Mouse (Mus musculus) hindbrain, embryonic 14.5 days (tissue): ENCODE measurements around the gene Cntnap5a. TPM values are rescaled to one million over a fixed set of nuclear protein-coding genes. Genes with fewer than 3 reads are reported as not detected.
A peak's percentile ranks its signal among the peaks of the same experiment; 100 is the strongest.

Experiments
- ATAC-seq: fragments of 200-750 bp; cut with Nextera tagmentation; 2 replicates; pipeline ENCODE4 v1.8.0; 2017; ENCODE audit warnings: moderate number of reproducible peaks, mild to moderate bottlenecking, moderate TSS enrichment, moderate library complexity; ENCODE audit not compliant: low FRiP score
- DNase-seq: peaks from one replicate; pipeline ENCODE4 v3.0.0-alpha.2; 2015; ENCODE audit warnings: low spot score
- H3K27ac ChIP-seq: fragments of 300-500 bp; sonication (generic); 2 replicates; pipeline ENCODE4 v1.5.1; 2014; ENCODE audit warnings: mild to moderate bottlenecking, moderate library complexity
- H3K27me3 ChIP-seq: fragments of 300-500 bp; sonication (generic); 2 replicates; pipeline ENCODE4 v1.6.1; 2014; ENCODE audit warnings: mild to moderate bottlenecking, low read length, mixed read lengths; ENCODE audit not compliant: control insufficient read depth, insufficient read depth
- H3K36me3 ChIP-seq: fragments of 300-500 bp; sonication (generic); replicated peaks from 2 replicates; pipeline ENCODE4 v1.6.1; 2014; ENCODE audit not compliant: control insufficient read depth, insufficient read depth
- H3K4me1 ChIP-seq: fragments of 300-500 bp; sonication (generic); replicated peaks from 2 replicates; pipeline ENCODE4 v1.6.1; 2014; ENCODE audit warnings: antibody characterized with exemption, low read length, mixed read lengths; ENCODE audit not compliant: control insufficient read depth, insufficient read depth
- H3K4me2 ChIP-seq: fragments of 300-500 bp; sonication (generic); replicated peaks from 2 replicates; pipeline ENCODE4 v1.6.1; 2014; ENCODE audit warnings: mild to moderate bottlenecking, moderate library complexity
- H3K4me3 ChIP-seq: fragments of 300-500 bp; sonication (generic); replicated peaks from 2 replicates; pipeline ENCODE4 v1.5.1; 2014; ENCODE audit warnings: mild to moderate bottlenecking, low read length
- H3K9ac ChIP-seq: fragments of 300-500 bp; sonication (generic); 2 replicates; pipeline ENCODE4 v1.6.1; 2014
- H3K9me3 ChIP-seq: fragments of 300-500 bp; sonication (generic); 2 replicates; pipeline ENCODE4 v1.6.1; 2016; ENCODE audit warnings: low read length; ENCODE audit not compliant: control insufficient read depth
- WGBS: fragments of 180-500 bp; shearing (Covaris S2); extraction: QIAGEN DNeasy Blood & Tissue Kit; methylation state at CpG from one replicate; pipeline ENCODE4 v1.1.7; 2014; 5-methylcytosine and 5-hydroxymethylcytosine counted together
- polyA plus RNA-seq: library from polyadenylated mRNA; unstranded; fragments of >200 nt; fragmentation: Nextera tagmentation; extraction: Ambion mirVana; gene quantifications from 2 replicates; pipeline ENCODE4 v1.2.1, GENCODE M21; 2014

Gene Cntnap5a
- 2.5 TPM in 2 replicates for polyA plus RNA-seq

- H3K4me2 ChIP-seq: peak within 1 kb of the TSS; percentile 47
- H3K4me3 ChIP-seq: peak within 1 kb of the TSS; percentile 44
- peak within 1 kb of the TSS; percentile 21; the same call in 1 of the 2 replicates for H3K27ac ChIP-seq
- DNase-seq (peak; percentile 74), ATAC-seq (peak; percentile 88; the same call in 1 of the 2 replicates)
- peak within 1 kb of the TSS; percentile 69 for H3K9ac ChIP-seq
- WGBS: 13% methylated on average over 26 of the region's 26 CpGs
- H3K4me1 ChIP-seq: no peaks in the 10 kb centered on the region
- H3K9me3 ChIP-seq: no peaks in the 10 kb centered on the region
- no peaks in the 10 kb centered on the region for H3K27me3 ChIP-seq
- no peaks in the 10 kb centered on the region for H3K36me3 ChIP-seq
These were observed at the start of gene Cntnap5a for GRCm38 (mm10) chr1:115684518-115685368. Cntnap5a (plus strand) TSS chr1:115684756.

- Histone ChIP-seq H3K4me1 (no peaks in the 10 kb centered on the region), H3K4me3 (no peak overlapping the region), H3K4me2 (no peak overlapping the region), H3K27me3 (no peaks in the 10 kb centered on the region), H3K27ac (no peak overlapping the region), H3K36me3 (no peaks in the 10 kb centered on the region), H3K9ac (no peak overlapping the region), H3K9me3 (no peaks in the 10 kb centered on the region)
- no peak for ATAC-seq
- DNase-seq: no peak
- 84% methylated on average over 2 of the region's 2 CpGs for WGBS
These were observed 37.6 kb upstream of the Cntnap5a start for GRCm38 (mm10) chr1:115646921-115647320.

- H3K9ac ChIP-seq: no peak overlapping the region
- no peak overlapping the region for H3K4me2 ChIP-seq
- H3K36me3 ChIP-seq: no peaks in the 10 kb centered on the region
- H3K27me3 ChIP-seq: no peaks in the 10 kb centered on the region
- WGBS: 80% methylated on average over 5 of the region's 5 CpGs
- no peaks in the 10 kb centered on the region for H3K4me1 ChIP-seq
- ATAC-seq (peak; percentile 34; the same call in 1 of the 2 replicates), DNase-seq (no peak)
- no peak overlapping the region for H3K4me3 ChIP-seq
- no peaks in the 10 kb centered on the region for H3K9me3 ChIP-seq
- H3K27ac ChIP-seq: no peak overlapping the region
These were observed 26.1 kb upstream of the Cntnap5a start for GRCm38 (mm10) chr1:115658343-115659064.

- H3K4me2 ChIP-seq: peak overlapping the region; percentile 47
- no peaks in the 10 kb centered on the region for H3K27me3 ChIP-seq
- H3K36me3 ChIP-seq: no peaks in the 10 kb centered on the region
- WGBS: 28% methylated on average over 2 of the region's 2 CpGs
- no peaks in the 10 kb centered on the region for H3K9me3 ChIP-seq
- peak overlapping the region; percentile 44 for H3K4me3 ChIP-seq
- H3K4me1 ChIP-seq: no peaks in the 10 kb centered on the region
- no peak overlapping the region for H3K27ac ChIP-seq
- peak; percentile 65 for DNase-seq
- ATAC-seq: peak; percentile 48; the same call in 1 of the 2 replicates
- H3K9ac ChIP-seq: no peak overlapping the region
These were observed 1.9 kb downstream of the Cntnap5a start for GRCm38 (mm10) chr1:115686494-115686893.

- no peak for ATAC-seq
These were observed 15.2 kb downstream of the Cntnap5a start for GRCm38 (mm10) chr1:115699798-115700197.

GRCm38 (mm10) chr1:115742556-115742955, 58.0 kb downstream of the Cntnap5a start:
- H3K4me1 ChIP-seq: no peaks in the 10 kb centered on the region
- 90% methylated on average over 5 of the region's 5 CpGs for WGBS
- no peaks in the 10 kb centered on the region for H3K36me3 ChIP-seq
- no peak overlapping the region for H3K9ac ChIP-seq
- H3K4me2 ChIP-seq: no peak overlapping the region
- ATAC-seq: no peak
- H3K27ac ChIP-seq: no peak overlapping the region
- H3K9me3 ChIP-seq: no peaks in the 10 kb centered on the region
- no peaks in the 10 kb centered on the region for H3K27me3 ChIP-seq
- DNase-seq: no peak
- H3K4me3 ChIP-seq: no peak overlapping the region

More at GRCm38 (mm10) chr1:115699798-115700197, 15.2 kb downstream of the Cntnap5a start:
- WGBS: 79% methylated on average over 2 of the region's 2 CpGs
- no peak overlapping the region for H3K27ac ChIP-seq
- no peak overlapping the region for H3K9ac ChIP-seq
- H3K4me3 ChIP-seq: no peak overlapping the region
- DNase-seq: no peak
- H3K4me2 ChIP-seq: no peak overlapping the region
- no peaks in the 10 kb centered on the region for H3K36me3 ChIP-seq
- no peaks in the 10 kb centered on the region for H3K27me3 ChIP-seq
- no peaks in the 10 kb centered on the region for H3K9me3 ChIP-seq
- H3K4me1 ChIP-seq: no peaks in the 10 kb centered on the region

GRCm38 (mm10) chr1:115745569-115745968, 61.0 kb downstream of the Cntnap5a start:
- no peak for ATAC-seq
- H3K36me3 ChIP-seq: no peaks in the 10 kb centered on the region
- no peak for DNase-seq
- H3K4me3 ChIP-seq: no peak overlapping the region
- H3K9ac ChIP-seq: no peak overlapping the region
- no peak overlapping the region for H3K4me2 ChIP-seq
- no peaks in the 10 kb centered on the region for H3K9me3 ChIP-seq
- H3K27me3 ChIP-seq: no peaks in the 10 kb centered on the region
- H3K4me1 ChIP-seq: no peaks in the 10 kb centered on the region
- H3K27ac ChIP-seq: no peak overlapping the region

- Histone ChIP-seq H3K4me2 (no peak overlapping the region), H3K9ac (no peak overlapping the region), H3K36me3 (no peaks in the 10 kb centered on the region), H3K9me3 (no peaks in the 10 kb centered on the region), H3K27me3 (no peaks in the 10 kb centered on the region), H3K4me1 (no peaks in the 10 kb centered on the region), H3K4me3 (no peak overlapping the region), H3K27ac (no peak overlapping the region)
- WGBS: 33% methylated on average over 5 of the region's 5 CpGs
- DNase-seq (no peak), ATAC-seq (peak; percentile 69)
These were observed 100.2 kb downstream of the Cntnap5a start for GRCm38 (mm10) chr1:115784737-115785136.

- DNase-seq (no peak), ATAC-seq (no peak)
- Histone ChIP-seq H3K9ac (no peak overlapping the region), H3K27ac (no peak overlapping the region), H3K36me3 (no peaks in the 10 kb centered on the region), H3K4me2 (no peak overlapping the region), H3K27me3 (no peaks in the 10 kb centered on the region), H3K9me3 (no peaks in the 10 kb centered on the region), H3K4me1 (no peaks in the 10 kb centered on the region), H3K4me3 (no peak overlapping the region)
- 91% methylated on average over 4 of the region's 4 CpGs for WGBS
These were observed 158.0 kb downstream of the Cntnap5a start for GRCm38 (mm10) chr1:115842591-115842990.
